In genomic region chr2:79421696-79422095, GRCm38 (mm10) we compare ENCODE assay signal across 27 mouse cellular contexts. TPM values are rescaled to one million over a fixed set of nuclear protein-coding genes. Genes with fewer than 3 reads are reported as not detected.
A peak's percentile ranks its signal among the peaks of the same experiment; 100 is the strongest.
DNase-seq lines count a peak whose midpoint lies in the region; ATAC-seq lines count a peak whose summit lies in the region.
"Had no signal": no experiment of that assay in that cellular context is flagged by ENCODE, and none has a peak within 500 bp of the region (broad histone marks: within the 10 kb centered on the region; RNA-seq: fewer than 3 reads in every experiment).

No protein-coding gene starts in this region.

- H3K27me3 ChIP-seq in midbrain, embryonic 12.5 days: no peaks in the 10 kb centered on the region
- peaks cover 31% of the 10 kb centered on the region for H3K27me3 ChIP-seq in midbrain, embryonic 10.5 days (ENCODE audit: low read depth, poor library complexity, severe bottlenecking)
- H3K27me3 ChIP-seq in hindbrain, embryonic 16.5 days (replicated peaks; ENCODE audit: control insufficient read depth, insufficient read depth, low read length): no peaks in the 10 kb centered on the region; the same call in 1 of the 2 replicates
- H3K27me3 ChIP-seq: megakaryocyte, embryonic 14.5 days had no signal

- 28% methylated on average over 6 of the region's 6 CpGs for WGBS in midbrain, embryonic 12.5 days
- WGBS in midbrain, embryonic 10.5 days: 33% methylated on average over 6 of the region's 6 CpGs
- 40% methylated on average over 6 of the region's 6 CpGs for WGBS in hindbrain, embryonic 16.5 days

- no peak overlapping the region for H3K27ac ChIP-seq in midbrain, embryonic 12.5 days (replicated peaks)
- H3K27ac ChIP-seq in midbrain, embryonic 10.5 days (replicated peaks): no peak overlapping the region
- H3K27ac ChIP-seq in hindbrain, embryonic 16.5 days (ENCODE audit: low read depth, low read length): no peak overlapping the region
- H3K27ac ChIP-seq: left cerebral cortex, adult 2 months; limb, embryonic 10.5 days; neural tube, embryonic 13.5 days had no signal

- no peak overlapping the region for H3K4me2 ChIP-seq in midbrain, embryonic 12.5 days (replicated peaks)
- no peak overlapping the region for H3K4me2 ChIP-seq in hindbrain, embryonic 16.5 days (ENCODE audit: low read length)
- H3K4me2 ChIP-seq: heart, embryonic 11.5 days; neural tube, embryonic 13.5 days had no signal

- H3K9ac ChIP-seq in midbrain, embryonic 12.5 days (replicated peaks): no peak overlapping the region
- no peak overlapping the region for H3K9ac ChIP-seq in hindbrain, embryonic 16.5 days (ENCODE audit: low read depth, low read length)
- H3K9ac ChIP-seq: liver, postnatal 0 days; neural tube, embryonic 13.5 days had no signal

- no peaks in the 10 kb centered on the region for H3K9me3 ChIP-seq in midbrain, embryonic 12.5 days
- no peaks in the 10 kb centered on the region for H3K9me3 ChIP-seq in midbrain, embryonic 10.5 days (replicated peaks)
- no peaks in the 10 kb centered on the region for H3K9me3 ChIP-seq in hindbrain, embryonic 16.5 days (ENCODE audit: control insufficient read depth, low read length)
- H3K9me3 ChIP-seq: limb, embryonic 10.5 days; megakaryocyte, embryonic 14.5 days; neural tube, embryonic 13.5 days had no signal

- intact Hi-C loops in heart, postnatal 25 days (cut with DNase I): no loop called here

- DNase-seq in midbrain, embryonic 10.5 days (ENCODE audit: low spot score): no peak
- peak; percentile 39 for DNase-seq in embryo, embryonic 9.5 days (ENCODE audit: extremely low spot score)
- no peak for DNase-seq in heart, postnatal 25 days (ENCODE audit: low spot score)
- DNase-seq in thymus, postnatal 36 days: no peak
- DNase-seq in urinary bladder, postnatal 36 days (ENCODE audit: low spot score in 2 of 2): no peak
- DNase-seq: adrenal gland, adult 8-10 months; cerebellum, adult 9-10 months; heart, postnatal 36 days; kidney, postnatal 36 days; liver, postnatal 0 days; lung, postnatal 10 days; right cerebral cortex, postnatal 14 days; spleen, adult 18-20 months; thymus, adult 18-20 months had no signal

- peak; percentile 80 for ATAC-seq in midbrain, embryonic 12.5 days (ENCODE audit: low FRiP score, low read depth)
- ATAC-seq in hindbrain, embryonic 16.5 days: peak; percentile 54; the same call in 1 of the 2 replicates
- ATAC-seq: liver, postnatal 0 days had no signal

- H3K4me1 ChIP-seq in midbrain, embryonic 12.5 days: no peaks in the 10 kb centered on the region; the same call in 1 of the 2 replicates
- peaks cover 13% of the 10 kb centered on the region for H3K4me1 ChIP-seq in midbrain, embryonic 10.5 days
- no peaks in the 10 kb centered on the region for H3K4me1 ChIP-seq in hindbrain, embryonic 16.5 days (ENCODE audit: control insufficient read depth, insufficient read depth, low read depth, low read length)
- H3K4me1 ChIP-seq: megakaryocyte, embryonic 14.5 days; neural tube, embryonic 13.5 days had no signal

- no peaks in the 10 kb centered on the region for H3K36me3 ChIP-seq in midbrain, embryonic 12.5 days
- H3K36me3 ChIP-seq in midbrain, embryonic 10.5 days: no peaks in the 10 kb centered on the region
- no peaks in the 10 kb centered on the region for H3K36me3 ChIP-seq in hindbrain, embryonic 16.5 days (ENCODE audit: control insufficient read depth, insufficient read depth, low read length)
- H3K36me3 ChIP-seq: limb, embryonic 10.5 days; neural tube, embryonic 13.5 days had no signal

- no peak overlapping the region for H3K4me3 ChIP-seq in midbrain, embryonic 12.5 days
- H3K4me3 ChIP-seq in midbrain, embryonic 10.5 days: no peak overlapping the region
- no peak overlapping the region for H3K4me3 ChIP-seq in hindbrain, embryonic 16.5 days (ENCODE audit: low read length)
- H3K4me3 ChIP-seq: left cerebral cortex, adult 2 months; limb, embryonic 10.5 days; megakaryocyte, embryonic 14.5 days; neural tube, embryonic 13.5 days had no signal

RNA-seq across cellular contexts. Expression of gene Neurod1, which starts 34.9 kb away (rescaled TPM):
- polyA plus RNA-seq in midbrain, embryonic 12.5 days (2016; fragmentation: Nextera tagmentation; extraction: Ambion mirVana): 44.4 and 47.6 TPM in 2 replicates
- 18.8 and 23.5 TPM in 2 replicates for polyA plus RNA-seq in midbrain, embryonic 10.5 days (2016; fragmentation: Nextera tagmentation; extraction: Ambion mirVana)
- polyA plus RNA-seq in hindbrain, embryonic 16.5 days (2015; fragmentation: Nextera tagmentation; extraction: Ambion mirVana): 42.8 and 49.2 TPM in 2 replicates
- total RNA-seq in heart, postnatal 25 days (2021): not detected
- total RNA-seq: adrenal gland, adult 8-10 months; common myeloid progenitor, adult 5-6 weeks; gastrocnemius, adult 18-20 months; granulocyte monocyte progenitor cell, adult 5-6 weeks; heart, postnatal 36 days; liver, adult 2 months had no signal
- polyA plus RNA-seq: heart, embryonic 11.5 days; kidney, embryonic 14.5 days; limb, embryonic 10.5 days; liver, adult 2 months; liver, postnatal 0 days; urinary bladder, adult 2 months had no signal

RNA-seq across cellular contexts. Expression of gene Cerkl, which starts 34.9 kb away (rescaled TPM):
- polyA plus RNA-seq in midbrain, embryonic 12.5 days (2016; fragmentation: Nextera tagmentation; extraction: Ambion mirVana): 2.6 and 4.2 TPM in 2 replicates
- polyA plus RNA-seq in midbrain, embryonic 10.5 days (2016; fragmentation: Nextera tagmentation; extraction: Ambion mirVana): 2.0 and 2.6 TPM in 2 replicates
- polyA plus RNA-seq in hindbrain, embryonic 16.5 days (2015; fragmentation: Nextera tagmentation; extraction: Ambion mirVana): 2.1 and 2.6 TPM in 2 replicates
- 1 to 10 TPM in 1 of 2 experiments, under 1 TPM in 1; 0.70 to 1.5 TPM for total RNA-seq in heart, postnatal 25 days (2021)
